Mouse (Mus musculus): ENCODE results near the gene Adm. TPM values are rescaled to one million over a fixed set of nuclear protein-coding genes. Genes with fewer than 3 reads are reported as not detected.

The Adm gene
- polyA plus RNA-seq, 1 experiment: 1.2 TPM

GRCm38 (mm10) chr7:110655230-110655629 lies 27.8 kb downstream of the Adm start:
- H3ac ChIP-seq (ENCODE audit: control insufficient read depth, insufficient read length): no peak overlapping the region
- H3K4me3 ChIP-seq: no peak overlapping the region
- no peak overlapping the region for H3K4me2 ChIP-seq (ENCODE audit: low read depth)
- H3K79me2 ChIP-seq (ENCODE audit: control insufficient read depth, insufficient read depth): no peaks in the 10 kb centered on the region
- H3K27me3 ChIP-seq (ENCODE audit: control insufficient read depth, insufficient read depth, insufficient read length): no peaks in the 10 kb centered on the region
- no peaks in the 10 kb centered on the region for H3K36me3 ChIP-seq (ENCODE audit: control insufficient read depth, insufficient read depth)
- TF ChIP-seq POLR2AphosphoS2 (IDR thresholded peaks at IDR 0.05; ENCODE audit: insufficient read length, low read depth) (no peak), POLR2A (IDR thresholded peaks at IDR 0.05; ENCODE audit: insufficient read length, low read depth) (no peak), MYOG (IDR thresholded peaks at IDR 0.05; ENCODE audit: control insufficient read depth in 1 of 3, insufficient read depth in 1 of 3, insufficient read length in 2 of 3, low read depth in 2 of 3) (no peak), MAX (IDR thresholded peaks at IDR 0.05; ENCODE audit: low read depth) (no peak), TCF3 (IDR thresholded peaks at IDR 0.05; ENCODE audit: insufficient read length, low read depth) (no peak), E2F4 (IDR thresholded peaks at IDR 0.05; ENCODE audit: insufficient read depth) (no peak), REST (IDR thresholded peaks at IDR 0.05; ENCODE audit: insufficient read depth, insufficient read length) (no peak), TCF12 (IDR thresholded peaks at IDR 0.05; ENCODE audit: insufficient read depth, poor library complexity, severe bottlenecking) (no peak), MYOD1 (IDR thresholded peaks at IDR 0.05; ENCODE audit: control insufficient read depth in 1 of 3, insufficient read length in 2 of 3, low read depth in 2 of 3) (no peak), CEBPB (IDR thresholded peaks at IDR 0.05; ENCODE audit: insufficient read depth, poor library complexity, severe bottlenecking) (no peak), USF1 (IDR thresholded peaks at IDR 0.05; ENCODE audit: low read depth) (no peak), SRF (IDR thresholded peaks at IDR 0.05; ENCODE audit: control insufficient read depth, insufficient read length, low read depth) (no peak)

DNA sequence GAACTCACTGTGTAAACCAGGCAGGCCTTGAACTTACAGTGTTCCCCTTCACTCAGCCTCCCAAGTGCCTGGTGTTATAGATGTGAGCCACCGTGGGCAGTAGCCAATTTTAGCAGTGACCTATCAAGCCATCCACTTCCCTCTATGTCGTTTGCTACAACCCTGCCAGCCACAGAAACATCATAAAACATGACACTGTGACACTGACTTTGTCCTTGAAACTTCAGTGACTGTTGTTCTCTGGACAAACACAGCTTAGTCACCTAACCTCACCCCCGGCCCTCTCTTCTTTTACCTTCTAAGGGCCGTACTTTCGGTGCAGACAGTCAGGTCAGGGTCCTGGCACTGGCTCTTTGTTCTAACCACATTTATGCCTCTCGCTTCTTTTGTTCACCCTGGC lies 28.5 kb downstream of the Adm start:
- no peaks in the 10 kb centered on the region for H3K36me3 ChIP-seq (ENCODE audit: control insufficient read depth, insufficient read depth)
- H3K79me2 ChIP-seq (ENCODE audit: control insufficient read depth, insufficient read depth): no peaks in the 10 kb centered on the region
- no peaks in the 10 kb centered on the region for H3K27me3 ChIP-seq (ENCODE audit: control insufficient read depth, insufficient read depth, insufficient read length)
- H3K4me2 ChIP-seq (ENCODE audit: low read depth): no peak overlapping the region
- H3K4me3 ChIP-seq: no peak overlapping the region
- H3ac ChIP-seq (ENCODE audit: control insufficient read depth, insufficient read length): no peak overlapping the region
- TF ChIP-seq MYOD1 (IDR thresholded peaks at IDR 0.05; ENCODE audit: control insufficient read depth in 1 of 3, insufficient read length in 2 of 3, low read depth in 2 of 3) (no peak), TCF12 (IDR thresholded peaks at IDR 0.05; ENCODE audit: insufficient read depth, poor library complexity, severe bottlenecking) (no peak), MAX (IDR thresholded peaks at IDR 0.05; ENCODE audit: low read depth) (no peak), USF1 (IDR thresholded peaks at IDR 0.05; ENCODE audit: low read depth) (no peak), MYOG (IDR thresholded peaks at IDR 0.05; ENCODE audit: control insufficient read depth in 1 of 3, insufficient read depth in 1 of 3, insufficient read length in 2 of 3, low read depth in 2 of 3) (no peak), TCF3 (IDR thresholded peaks at IDR 0.05; ENCODE audit: insufficient read length, low read depth) (no peak), POLR2A (IDR thresholded peaks at IDR 0.05; ENCODE audit: insufficient read length, low read depth) (no peak), REST (IDR thresholded peaks at IDR 0.05; ENCODE audit: insufficient read depth, insufficient read length) (no peak), SRF (IDR thresholded peaks at IDR 0.05; ENCODE audit: control insufficient read depth, insufficient read length, low read depth) (no peak), E2F4 (IDR thresholded peaks at IDR 0.05; ENCODE audit: insufficient read depth) (no peak), CEBPB (IDR thresholded peaks at IDR 0.05; ENCODE audit: insufficient read depth, poor library complexity, severe bottlenecking) (no peak), POLR2AphosphoS2 (IDR thresholded peaks at IDR 0.05; ENCODE audit: insufficient read length, low read depth) (no peak)

- Histone ChIP-seq H3K36me3 (ENCODE audit: control insufficient read depth, insufficient read depth) (no peaks in the 10 kb centered on the region), H3K27me3 (ENCODE audit: control insufficient read depth, insufficient read depth, insufficient read length) (no peaks in the 10 kb centered on the region), H3K4me2 (ENCODE audit: low read depth) (no peak overlapping the region), H3K79me2 (ENCODE audit: control insufficient read depth, insufficient read depth) (no peaks in the 10 kb centered on the region), H3K4me3 (no peak overlapping the region), H3ac (ENCODE audit: control insufficient read depth, insufficient read length) (no peak overlapping the region)
- TF ChIP-seq TCF12 (IDR thresholded peaks at IDR 0.05; ENCODE audit: insufficient read depth, poor library complexity, severe bottlenecking) (no peak), MYOD1 (IDR thresholded peaks at IDR 0.05; ENCODE audit: control insufficient read depth in 1 of 3, insufficient read length in 2 of 3, low read depth in 2 of 3) (no peak), REST (IDR thresholded peaks at IDR 0.05; ENCODE audit: insufficient read depth, insufficient read length) (no peak), USF1 (IDR thresholded peaks at IDR 0.05; ENCODE audit: low read depth) (no peak), POLR2A (IDR thresholded peaks at IDR 0.05; ENCODE audit: insufficient read length, low read depth) (no peak), MYOG (IDR thresholded peaks at IDR 0.05; ENCODE audit: control insufficient read depth in 1 of 3, insufficient read depth in 1 of 3, insufficient read length in 2 of 3, low read depth in 2 of 3) (no peak)
Observed at GRCm38 (mm10) chr7:110658378-110658928, 31.0 kb downstream of the Adm start.

DNA sequence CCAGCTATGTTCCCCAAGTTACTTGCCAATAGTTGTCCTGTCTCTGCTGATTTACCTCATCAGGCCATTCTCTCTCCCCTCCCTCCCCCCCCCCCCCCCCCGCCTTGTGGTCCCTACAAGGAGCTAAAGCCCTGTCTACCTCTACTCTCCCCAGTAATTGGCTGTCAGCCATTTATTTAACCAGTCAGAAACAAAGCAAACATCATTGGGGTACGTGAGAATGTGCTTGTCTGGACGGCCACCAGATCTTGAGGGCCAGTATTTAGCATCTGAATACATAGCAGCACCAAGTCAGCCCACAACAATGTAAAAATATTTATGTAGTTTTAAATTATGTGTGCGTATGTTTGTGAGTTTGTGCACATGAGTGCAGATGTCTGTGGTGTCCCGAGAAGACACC lies 39.1 kb downstream of the Adm start:
- Histone ChIP-seq H3ac (ENCODE audit: control insufficient read depth, insufficient read length) (no peak overlapping the region), H3K79me2 (ENCODE audit: control insufficient read depth, insufficient read depth) (no peaks in the 10 kb centered on the region), H3K27me3 (ENCODE audit: control insufficient read depth, insufficient read depth, insufficient read length) (no peaks in the 10 kb centered on the region), H3K4me2 (ENCODE audit: low read depth) (no peak overlapping the region), H3K4me3 (no peak overlapping the region), H3K36me3 (ENCODE audit: control insufficient read depth, insufficient read depth) (no peaks in the 10 kb centered on the region)
- TF ChIP-seq E2F4 (IDR thresholded peaks at IDR 0.05; ENCODE audit: insufficient read depth) (no peak), MYOD1 (IDR thresholded peaks at IDR 0.05; ENCODE audit: control insufficient read depth in 1 of 3, insufficient read length in 2 of 3, low read depth in 2 of 3) (no peak), MYOG (IDR thresholded peaks at IDR 0.05; ENCODE audit: control insufficient read depth in 1 of 3, insufficient read depth in 1 of 3, insufficient read length in 2 of 3, low read depth in 2 of 3) (no peak), USF1 (IDR thresholded peaks at IDR 0.05; ENCODE audit: low read depth) (no peak), REST (IDR thresholded peaks at IDR 0.05; ENCODE audit: insufficient read depth, insufficient read length) (no peak), POLR2A (IDR thresholded peaks at IDR 0.05; ENCODE audit: insufficient read length, low read depth) (no peak), CEBPB (IDR thresholded peaks at IDR 0.05; ENCODE audit: insufficient read depth, poor library complexity, severe bottlenecking) (no peak), TCF12 (IDR thresholded peaks at IDR 0.05; ENCODE audit: insufficient read depth, poor library complexity, severe bottlenecking) (no peak), SRF (IDR thresholded peaks at IDR 0.05; ENCODE audit: control insufficient read depth, insufficient read length, low read depth) (no peak), POLR2AphosphoS2 (IDR thresholded peaks at IDR 0.05; ENCODE audit: insufficient read length, low read depth) (no peak), TCF3 (IDR thresholded peaks at IDR 0.05; ENCODE audit: insufficient read length, low read depth) (no peak), MAX (IDR thresholded peaks at IDR 0.05; ENCODE audit: low read depth) (no peak)

All from myocyte (in vitro differentiated cells).